Mouse (Mus musculus) spleen, postnatal 4 days (tissue): ENCODE measurements around the gene Olfr324.

Experiments
- DNase-seq, 2 experiments: peaks; one replicate each; pipeline ENCODE4 v3.0.0; 2022; ENCODE audit warnings: low spot score in 2 of 2

Olfr324 gene

DNA sequence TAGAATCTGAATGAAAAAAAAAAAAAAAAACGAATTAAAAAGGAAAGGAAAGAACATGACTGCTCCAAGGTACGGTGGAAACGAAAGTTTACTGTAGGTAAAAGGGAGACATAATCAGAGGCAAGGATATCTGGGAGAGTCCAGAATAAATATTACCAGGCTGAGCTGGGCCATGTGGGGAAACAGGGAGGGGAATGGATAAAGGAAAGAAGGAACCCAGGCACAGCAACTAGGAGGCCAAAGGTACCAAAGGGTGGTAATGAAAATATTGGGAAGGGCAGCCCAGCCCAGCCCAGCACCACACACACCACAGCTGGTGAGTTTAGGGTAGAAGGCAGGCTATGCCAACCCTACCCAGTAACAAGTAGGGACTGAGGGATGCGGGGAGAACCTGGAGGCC, 40.0 kb downstream of the Olfr324 start:
- no peak for DNase-seq

DNA sequence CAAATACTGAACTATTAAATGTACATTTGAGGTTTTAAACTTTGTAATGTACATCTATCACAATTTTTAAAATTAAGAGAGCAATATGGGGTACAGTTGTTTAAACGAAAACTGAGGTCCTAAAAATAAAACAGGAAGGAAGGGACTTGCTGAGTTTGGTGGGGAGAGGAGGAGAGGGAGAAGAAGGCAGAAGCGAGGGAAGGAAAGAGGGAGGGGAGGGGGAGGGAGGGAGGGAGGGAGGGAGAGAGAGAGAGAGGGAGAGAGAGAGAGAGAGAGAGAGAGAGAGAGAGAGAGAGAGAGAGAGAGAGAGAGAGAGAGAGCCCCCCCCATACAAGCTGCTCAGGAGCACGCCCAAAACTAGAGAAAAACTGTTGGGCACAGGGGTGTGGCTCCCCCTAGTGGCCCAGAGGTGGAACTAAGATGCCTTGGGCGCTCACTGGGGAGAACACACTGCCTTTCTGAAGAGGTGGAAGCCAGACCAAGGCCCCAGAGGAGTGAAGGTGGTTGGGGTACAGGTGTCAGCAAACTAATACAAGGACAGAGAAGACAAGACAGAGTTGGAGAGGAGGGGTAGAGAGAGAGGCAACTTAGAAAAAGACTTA, 41.6 kb downstream of the Olfr324 start:
- peak; percentile 73 to 86 for DNase-seq

DNA sequence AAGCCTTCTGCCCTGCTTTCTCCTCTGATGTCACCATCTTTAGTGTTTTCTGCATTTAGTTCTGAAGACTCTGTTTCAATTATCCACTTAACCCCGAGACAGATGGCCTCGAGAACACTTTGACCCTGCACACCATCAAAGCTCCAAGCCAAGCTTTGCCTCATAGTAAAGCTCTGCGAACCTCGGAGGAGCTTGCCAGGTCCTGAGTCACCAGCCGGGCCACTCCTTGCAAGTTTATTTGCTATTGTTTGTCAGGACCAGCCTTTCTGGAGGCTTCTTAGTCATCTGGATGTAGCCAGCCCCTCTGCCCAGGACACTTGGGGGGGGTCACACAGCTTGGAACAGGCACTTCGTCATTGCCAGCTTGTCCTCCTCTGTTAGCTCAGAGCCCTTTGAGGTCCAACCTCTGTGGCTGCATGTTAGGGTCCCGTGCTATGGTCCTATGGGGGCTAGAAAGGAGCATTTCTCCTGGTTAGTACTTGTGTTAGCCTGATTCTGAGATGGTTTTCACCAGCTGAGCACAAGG, 43.3 kb downstream of the Olfr324 start:
- DNase-seq: no peak

DNA sequence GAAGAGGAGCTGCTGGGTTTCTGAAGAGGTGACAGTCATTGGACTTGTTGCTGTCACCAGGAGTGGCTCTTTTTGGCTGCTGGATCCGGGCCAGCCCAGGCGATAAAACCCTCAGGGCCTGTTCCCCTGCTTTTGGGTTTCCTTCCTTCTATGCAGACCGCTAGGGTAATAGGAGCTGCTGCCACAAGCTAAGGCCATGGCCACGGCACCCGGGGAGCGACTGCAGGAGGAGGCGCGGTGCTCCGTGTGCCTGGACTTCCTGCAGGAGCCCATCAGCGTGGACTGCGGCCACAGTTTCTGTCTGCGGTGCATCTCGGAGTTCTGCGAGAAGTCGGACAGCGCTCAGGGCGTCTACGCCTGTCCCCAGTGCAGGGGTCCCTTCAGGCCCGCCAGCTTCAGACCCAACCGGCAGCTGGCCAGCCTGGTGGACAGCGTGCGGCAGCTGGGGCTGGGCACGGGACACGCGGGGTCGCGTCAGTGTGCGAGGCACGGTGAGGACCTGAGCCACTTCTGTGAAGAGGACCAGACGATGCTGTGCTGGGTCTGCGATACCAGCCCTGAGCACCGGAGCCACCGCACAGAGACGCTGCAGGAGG, 45.5 kb downstream of the Olfr324 start, which contains the start of gene Trim58:
Gene Trim58 (plus strand): TSS at position 194 of the 596 bp plus-strand sequence.
- DNase-seq: peak; percentile 83 to 90

DNA sequence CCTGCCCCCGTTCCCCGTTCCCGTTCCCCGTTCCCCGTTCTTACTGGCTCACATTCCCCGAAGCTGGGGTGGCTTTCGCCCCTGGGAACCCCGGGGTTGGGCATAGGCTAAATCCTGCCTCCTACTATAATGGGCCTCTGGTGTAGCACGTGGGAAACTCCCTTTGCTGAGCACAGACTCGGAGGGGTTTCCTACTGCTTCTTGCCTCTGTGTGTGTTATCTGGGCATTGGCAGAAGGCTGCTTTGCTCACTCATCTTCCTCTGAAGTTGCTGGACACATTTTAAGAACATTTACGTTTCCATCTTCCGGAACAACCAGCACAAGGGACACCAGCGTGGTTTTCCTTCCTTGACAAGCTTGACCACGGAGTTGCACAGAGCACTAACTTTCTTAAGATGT, 46.1 kb downstream of the Olfr324 start:
- DNase-seq: peak; percentile 57 to 77

DNA sequence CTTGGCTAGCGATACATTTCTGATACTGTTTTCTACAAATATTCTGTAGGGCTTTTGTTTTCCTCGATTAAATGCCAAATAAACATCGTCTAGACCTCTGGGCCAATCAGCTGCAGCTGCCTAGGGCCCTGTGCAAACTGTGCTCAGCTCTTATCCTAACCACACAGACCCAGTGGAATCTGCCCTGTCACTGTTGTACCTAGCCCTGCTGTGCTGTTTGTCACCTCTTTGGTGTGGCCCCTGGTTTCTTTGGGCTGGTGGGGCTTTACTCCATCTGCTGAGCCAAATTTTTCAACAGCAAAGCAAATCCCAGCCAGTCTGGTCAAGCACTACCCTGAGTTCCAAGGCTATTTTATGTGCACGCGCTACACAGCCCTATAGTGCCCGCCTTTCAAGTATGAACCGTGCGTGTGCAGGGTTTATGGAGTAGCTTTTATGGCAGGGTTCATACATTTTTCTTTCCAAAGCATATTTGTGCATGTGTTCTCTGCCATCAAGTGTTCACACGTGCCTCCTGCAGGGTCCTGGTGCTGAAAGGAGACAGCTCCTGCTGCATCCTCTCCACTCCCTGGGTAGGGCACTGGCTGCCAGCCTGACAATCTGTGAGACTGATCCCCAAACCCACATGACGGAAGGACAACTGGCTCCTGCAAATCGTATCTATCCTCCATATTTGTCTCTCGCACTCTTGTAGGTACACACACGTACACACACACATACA, 46.9 kb downstream of the Olfr324 start:
- peak; percentile 79 to 82 for DNase-seq

DNA sequence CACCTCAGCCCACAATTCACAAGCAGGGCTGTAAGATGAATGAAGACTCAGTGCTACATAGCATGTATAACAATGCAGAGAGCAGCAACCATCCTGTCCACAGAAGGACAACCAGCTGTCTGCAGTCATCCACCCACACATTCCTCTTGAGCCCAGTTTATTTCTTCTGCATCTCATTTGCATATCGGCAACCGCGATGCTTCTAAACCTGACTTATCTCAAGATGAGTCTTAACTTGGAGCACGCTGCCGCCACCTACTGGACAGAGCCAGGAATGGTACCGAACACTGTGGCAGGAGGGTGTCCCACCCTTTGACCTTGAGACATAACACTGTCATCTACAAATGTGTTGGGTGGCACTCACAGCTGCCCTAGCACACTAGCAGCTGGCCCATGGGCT, 48.4 kb downstream of the Olfr324 start:
- DNase-seq: peak; percentile 84 to 92
